Mouse (Mus musculus): ENCODE measurements at regions not wholly inside any gene's neighbourhood (a gene's known extent, or its start where the extent isn't known, plus 50 kb on each side); places are given as distances from the start of the nearest gene placed in this dataset.
A peak's percentile ranks its signal among the peaks of the same experiment; 100 is the strongest.

- Histone ChIP-seq H3K27ac (peak overlapping the region; percentile 49; the same call in 1 of the 2 replicates), H3K4me3 (no peak overlapping the region)
- intact Hi-C loops (cut with DNase I), result loop anchor here (5.0 kb wide), 1 partner anchor 49 kb away; no protein-coding TSS in a partner anchor
- DNase-seq, result no peak
- no peak for TF ChIP-seq CTCF (IDR thresholded peaks at IDR 0.05)
These were observed 159.5 kb upstream of the Irf2bp2 start for GRCm38 (mm10) chr8:126753059-126753855.

GRCm38 (mm10) chr8:126751416-126752140 is 157.8 kb upstream of the Irf2bp2 start:
- Histone ChIP-seq H3K27ac (peak overlapping the region; percentile 83), H3K4me3 (peak overlapping the region; percentile 28; the same call in 1 of the 2 replicates)
- no peak for TF ChIP-seq CTCF (IDR thresholded peaks at IDR 0.05)
- DNase-seq, result no peak
- intact Hi-C loops (cut with DNase I), result loop anchor here (5.0 kb wide), 1 partner anchor 51 kb away; no protein-coding TSS in a partner anchor

- Histone ChIP-seq H3K4me3 (no peak overlapping the region), H3K27ac (peak overlapping the region; percentile 31; the same call in 1 of the 2 replicates)
- intact Hi-C loops (cut with DNase I), result no loop called here
- DNase-seq, result no peak
- TF ChIP-seq CTCF (IDR thresholded peaks at IDR 0.05), result no peak
These were observed 152.4 kb upstream of the Irf2bp2 start for GRCm38 (mm10) chr8:126745992-126746775.

GRCm38 (mm10) chr8:126744747-126745382 is 151.1 kb upstream of the Irf2bp2 start:
- TF ChIP-seq CTCF (IDR thresholded peaks at IDR 0.05), result no peak
- intact Hi-C loops (cut with DNase I), result no loop called here
- Histone ChIP-seq H3K4me3 (no peak overlapping the region), H3K27ac (no peak overlapping the region)
- no peak for DNase-seq

GRCm38 (mm10) chr8:126743296-126743695 is 149.5 kb upstream of the Irf2bp2 start:
- intact Hi-C loops (cut with DNase I), result no loop called here
- no peak for DNase-seq
- TF ChIP-seq CTCF (IDR thresholded peaks at IDR 0.05), result no peak
- Histone ChIP-seq H3K27ac (no peak overlapping the region), H3K4me3 (no peak overlapping the region)

GRCm38 (mm10) chr8:126742081-126742480 is 148.3 kb upstream of the Irf2bp2 start:
- H3K27ac ChIP-seq, result no peak overlapping the region
- H3K4me3 ChIP-seq, result no peak overlapping the region
- TF ChIP-seq CTCF (IDR thresholded peaks at IDR 0.05), result no peak
- DNase-seq, result no peak
- intact Hi-C loops (cut with DNase I), result no loop called here

- no peak overlapping the region for H3K27ac ChIP-seq
- no peak for TF ChIP-seq CTCF (IDR thresholded peaks at IDR 0.05)
- no peak overlapping the region for H3K4me3 ChIP-seq
- no peak for DNase-seq
- intact Hi-C loops (cut with DNase I), result no loop called here
These were observed 147.2 kb upstream of the Irf2bp2 start for GRCm38 (mm10) chr8:126741031-126741430.

- no peak for TF ChIP-seq CTCF (IDR thresholded peaks at IDR 0.05)
These were observed 146.0 kb upstream of the Irf2bp2 start for GRCm38 (mm10) chr8:126739768-126740167.

GRCm38 (mm10) chr8:126737032-126737431 is 143.2 kb upstream of the Irf2bp2 start:
- DNase-seq, result no peak
- H3K27ac ChIP-seq, result peak overlapping the region; percentile 99
- peak overlapping the region; percentile 61 for H3K4me3 ChIP-seq
- TF ChIP-seq CTCF (IDR thresholded peaks at IDR 0.05), result no peak
- intact Hi-C loops (cut with DNase I), result loop anchor here (2.0 to 5.0 kb wide), 4 partner anchors 102 to 225 kb away; no protein-coding TSS in a partner anchor

More at GRCm38 (mm10) chr8:126739768-126740167, 146.0 kb upstream of the Irf2bp2 start:
- H3K4me3 ChIP-seq, result no peak overlapping the region
- no peak for DNase-seq
- H3K27ac ChIP-seq, result no peak overlapping the region
- intact Hi-C loops (cut with DNase I), result loop anchor here (5.0 kb wide), 1 partner anchor 227 kb away; no protein-coding TSS in a partner anchor

- H3K27ac ChIP-seq, result peak overlapping the region; percentile 99
- peak; percentile 61 for TF ChIP-seq CTCF (IDR thresholded peaks at IDR 0.05)
- H3K4me3 ChIP-seq, result peak overlapping the region; percentile 61
- intact Hi-C loops (cut with DNase I), result loop anchor here (1.0 to 5.0 kb wide), 7 partner anchors 71 to 239 kb away; no protein-coding TSS in a partner anchor
- DNase-seq, result peak; percentile 91
These were observed 142.7 kb upstream of the Irf2bp2 start for GRCm38 (mm10) chr8:126736441-126736962.

All from gastrocnemius, adult 2 months (tissue).